Mouse (Mus musculus) stomach, embryonic 16.5 days (tissue): ENCODE results near the gene Zbtb42. TPM values are rescaled to one million over a fixed set of nuclear protein-coding genes. Genes with fewer than 3 reads are reported as not detected.
A peak's percentile ranks its signal among the peaks of the same experiment; 100 is the strongest.

Source experiments
- ATAC-seq: fragments of 200-750 bp; cut with Nextera tagmentation; 2 replicates; pipeline ENCODE4 v1.8.0; 2017; ENCODE audit warnings: moderate number of reproducible peaks, moderate TSS enrichment; ENCODE audit not compliant: insufficient read depth, low FRiP score
- H3K27ac ChIP-seq: fragments of 300-500 bp; sonication (generic); 2 replicates; pipeline ENCODE4 v1.5.1; 2014; ENCODE audit warnings: low read length
- H3K27me3 ChIP-seq: fragments of 300-500 bp; sonication (generic); 2 replicates; pipeline ENCODE4 v1.6.1; 2014; ENCODE audit warnings: low read length, control low read depth, mixed read lengths; ENCODE audit not compliant: control insufficient read depth, insufficient read depth
- H3K36me3 ChIP-seq: fragments of 300-500 bp; sonication (generic); 2 replicates; pipeline ENCODE4 v1.6.1; 2014; ENCODE audit warnings: low read length; ENCODE audit not compliant: control insufficient read depth, insufficient read depth
- H3K4me1 ChIP-seq: fragments of 300-500 bp; sonication (generic); 2 replicates; pipeline ENCODE4 v1.6.1; 2014; ENCODE audit warnings: low read length, control low read depth, mixed read lengths; ENCODE audit not compliant: control insufficient read depth, insufficient read depth
- H3K4me2 ChIP-seq: fragments of 300-500 bp; sonication (generic); 2 replicates; pipeline ENCODE4 v1.6.1; 2014; ENCODE audit warnings: low read depth, low read length, mixed read lengths
- H3K4me3 ChIP-seq: fragments of 300-500 bp; sonication (generic); replicated peaks from 2 replicates; pipeline ENCODE4 v1.5.1; 2014; ENCODE audit warnings: mild to moderate bottlenecking, low read length
- H3K9ac ChIP-seq: fragments of 300-500 bp; sonication (generic); 2 replicates; pipeline ENCODE4 v1.6.1; 2014; ENCODE audit warnings: low read length
- H3K9me3 ChIP-seq: fragments of 300-500 bp; sonication (generic); replicated peaks from 2 replicates; pipeline ENCODE4 v1.6.1; 2016; ENCODE audit warnings: low read length, control low read depth; ENCODE audit not compliant: control insufficient read depth
- WGBS: fragments of 180-500 bp; shearing (Covaris S2); extraction: QIAGEN DNeasy Blood & Tissue Kit; methylation state at CpG from one replicate; pipeline ENCODE4 v1.1.7; 2014; 5-methylcytosine and 5-hydroxymethylcytosine counted together
- polyA plus RNA-seq: library from polyadenylated mRNA; unstranded; fragments of >200 nt; fragmentation: Nextera tagmentation; extraction: Ambion mirVana; gene quantifications from 2 replicates; pipeline ENCODE4 v1.2.1, GENCODE M21; 2015

The Zbtb42 gene
- polyA plus RNA-seq, 1 experiment from 2014 or later: 9.7 TPM

DNA sequence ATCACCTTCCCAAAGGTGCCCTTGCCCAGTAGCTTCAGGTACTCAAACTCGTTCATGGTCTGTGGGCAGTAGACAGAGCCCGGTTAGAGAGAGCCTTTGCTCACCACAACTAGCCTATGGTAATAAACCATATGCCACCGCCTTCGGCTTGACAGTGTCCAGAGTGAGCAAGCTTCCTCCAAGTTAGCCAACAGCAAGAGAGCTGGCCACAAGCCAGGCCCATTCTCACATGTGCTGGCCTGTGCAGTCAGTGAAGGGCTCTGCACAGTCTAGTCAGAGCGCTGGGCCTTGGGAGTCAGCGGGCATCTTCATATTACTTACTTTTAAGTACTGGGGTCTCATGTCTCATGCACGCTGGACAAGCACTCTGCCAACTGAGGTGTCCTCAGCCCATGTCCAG is 20.0 kb upstream of the Zbtb42 start:
- no peak overlapping the region for H3K4me3 ChIP-seq
- peaks cover 46% of the 10 kb centered on the region for H3K4me1 ChIP-seq
- H3K9ac ChIP-seq: no peak overlapping the region
- H3K36me3 ChIP-seq: peaks cover 41% of the 10 kb centered on the region
- no peak overlapping the region for H3K27ac ChIP-seq
- no peak for ATAC-seq
- no peaks in the 10 kb centered on the region for H3K9me3 ChIP-seq
- 83% methylated on average over 7 of the region's 7 CpGs for WGBS
- no peak overlapping the region for H3K4me2 ChIP-seq
- H3K27me3 ChIP-seq: no peaks in the 10 kb centered on the region

DNA sequence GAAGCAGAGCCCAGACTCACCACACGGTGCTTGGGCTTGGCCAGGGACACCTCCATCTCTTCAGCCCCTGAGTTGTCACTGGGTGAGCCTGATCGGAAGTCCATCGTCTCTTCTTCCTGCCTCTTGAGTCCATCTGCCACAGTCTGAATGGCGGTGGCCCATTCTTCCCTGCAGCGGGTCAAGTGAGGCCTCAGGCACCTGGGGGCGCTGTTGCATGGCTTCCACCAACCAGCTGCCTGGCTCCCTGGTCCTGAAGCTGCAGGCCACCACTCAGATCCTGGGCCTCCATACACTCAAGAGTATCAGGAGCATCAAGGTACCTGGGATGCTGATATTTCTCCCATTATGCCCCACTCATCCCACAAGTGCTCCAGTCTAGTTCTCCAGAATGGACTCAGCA is 19.5 kb upstream of the Zbtb42 start:
- Histone ChIP-seq H3K27ac (no peak overlapping the region), H3K36me3 (peaks cover 41% of the 10 kb centered on the region), H3K27me3 (no peaks in the 10 kb centered on the region), H3K4me2 (no peak overlapping the region), H3K4me3 (no peak overlapping the region), H3K9ac (no peak overlapping the region), H3K9me3 (no peaks in the 10 kb centered on the region), H3K4me1 (peaks cover 46% of the 10 kb centered on the region)
- no peak for ATAC-seq
- WGBS: 87% methylated on average over 6 of the region's 6 CpGs

DNA sequence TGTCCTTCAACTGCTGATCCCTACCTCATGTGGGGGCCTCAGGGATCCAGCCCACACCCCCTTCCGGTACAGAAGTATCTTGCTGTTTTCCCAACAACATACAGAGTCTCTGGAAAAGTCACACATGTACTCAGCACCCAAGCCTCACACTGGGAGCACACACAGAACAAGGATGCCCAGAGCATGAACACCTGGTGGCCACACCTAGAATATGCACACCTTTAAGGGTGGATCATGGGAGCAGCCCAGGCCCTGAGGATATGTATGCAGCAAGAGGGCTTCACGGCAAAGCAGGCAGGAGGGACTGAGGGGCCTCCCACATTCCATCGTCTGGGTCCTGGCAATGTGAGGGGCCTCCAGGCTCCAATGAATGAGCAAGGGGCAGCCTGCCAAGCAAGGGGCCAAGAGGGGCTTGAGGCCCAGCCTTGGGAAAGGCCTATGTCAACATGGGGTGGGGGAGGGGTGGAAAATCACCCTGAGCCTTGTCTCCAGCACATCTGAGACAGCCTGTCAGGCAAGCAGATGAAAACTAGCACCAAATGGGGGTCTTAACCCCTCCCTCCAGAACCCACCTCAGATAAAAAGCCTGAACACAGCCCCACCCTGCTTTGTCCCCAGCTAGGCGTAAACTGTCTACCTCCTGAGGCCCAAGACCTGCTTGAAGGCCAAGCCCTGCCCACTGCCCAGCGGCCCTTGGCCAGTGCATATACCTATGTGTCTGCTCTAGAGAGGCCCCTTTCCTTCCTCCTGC is 17.9 kb upstream of the Zbtb42 start:
- Histone ChIP-seq H3K9ac (peak overlapping the region; percentile 62), H3K36me3 (peaks cover 30% of the 10 kb centered on the region), H3K4me1 (peaks cover 62% of the 10 kb centered on the region), H3K4me3 (0 out of 2 replicates have a peak overlapping the region, but pooled peaks have one; percentile 9), H3K9me3 (no peaks in the 10 kb centered on the region), H3K27ac (peak overlapping the region; percentile 93), H3K27me3 (no peaks in the 10 kb centered on the region), H3K4me2 (peak overlapping the region; percentile 46)
- WGBS: 19% methylated on average over 5 of the region's 5 CpGs
- ATAC-seq: peak; percentile 82

DNA sequence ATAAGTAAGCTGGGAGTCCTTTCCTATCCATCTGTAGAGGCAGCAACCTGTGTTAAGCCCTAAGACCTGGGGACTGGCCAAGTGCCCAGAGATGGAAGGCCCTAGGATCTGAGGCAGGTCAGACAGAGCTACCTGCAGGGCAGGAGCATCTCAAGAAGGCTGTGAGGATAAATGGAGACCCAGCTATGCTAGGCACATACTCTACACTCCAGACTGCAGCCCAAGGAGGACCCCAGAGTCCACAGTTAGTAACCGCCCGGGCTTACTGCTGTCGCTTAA is 17.4 kb upstream of the Zbtb42 start:
- Histone ChIP-seq H3K36me3 (peaks cover 26% of the 10 kb centered on the region), H3K4me1 (peaks cover 67% of the 10 kb centered on the region), H3K9me3 (no peaks in the 10 kb centered on the region), H3K4me2 (peak overlapping the region; percentile 46; the same call in 1 of the 2 replicates), H3K27me3 (no peaks in the 10 kb centered on the region), H3K4me3 (0 out of 2 replicates have a peak overlapping the region, but pooled peaks have one; percentile 9), H3K9ac (peak overlapping the region; percentile 62), H3K27ac (peak overlapping the region; percentile 93)
- ATAC-seq: 0 out of 2 replicates have a peak, but pooled peaks have one; percentile 1
- 82% methylated on average over 3 of the region's 3 CpGs for WGBS

DNA sequence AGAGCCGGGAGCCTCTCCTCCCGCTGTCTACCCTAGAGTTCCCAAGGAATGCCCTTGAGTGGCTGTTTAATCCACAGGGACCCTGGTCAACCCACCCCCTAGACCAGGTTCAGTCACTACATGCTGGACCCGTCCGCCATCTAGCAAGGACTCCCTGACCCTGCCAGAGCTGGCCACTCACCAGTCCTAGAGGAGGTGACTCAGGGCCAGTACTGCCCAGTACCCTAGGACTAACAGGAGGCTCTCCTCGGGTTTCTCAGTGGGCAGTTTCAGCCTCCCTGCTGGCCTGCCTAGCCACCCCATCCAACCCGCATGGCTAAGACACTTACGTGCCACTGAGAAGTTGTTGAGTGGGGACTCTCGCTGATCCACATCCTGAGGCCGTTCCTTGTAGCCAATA is 16.8 kb upstream of the Zbtb42 start:
- Histone ChIP-seq H3K27me3 (no peaks in the 10 kb centered on the region), H3K9me3 (no peaks in the 10 kb centered on the region), H3K4me1 (peaks cover 72% of the 10 kb centered on the region), H3K4me3 (no peak overlapping the region), H3K9ac (peak overlapping the region; percentile 62), H3K36me3 (peaks cover 22% of the 10 kb centered on the region), H3K4me2 (no peak overlapping the region), H3K27ac (peak overlapping the region; percentile 93)
- ATAC-seq: no peak
- 78% methylated on average over 9 of the region's 9 CpGs for WGBS

DNA sequence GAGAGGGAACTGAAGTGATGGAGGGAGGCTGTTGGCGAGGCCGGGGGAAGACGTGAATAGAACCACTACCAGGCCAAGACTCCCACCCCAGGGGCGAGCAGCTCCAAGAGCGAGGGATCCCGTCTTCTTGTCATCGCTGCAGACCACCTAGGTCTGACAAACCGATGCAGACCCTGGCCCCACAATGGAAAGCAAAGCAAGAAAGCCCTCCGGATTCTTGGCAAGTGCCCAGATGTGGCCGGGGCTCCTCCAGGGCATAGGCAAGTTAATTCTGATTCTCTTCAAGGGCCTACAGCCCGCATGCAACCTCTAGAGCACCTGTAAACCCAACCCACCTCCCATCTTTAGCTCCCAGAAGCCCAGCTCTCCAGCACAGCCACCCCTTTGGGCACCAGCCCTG is 15.3 kb upstream of the Zbtb42 start:
- ATAC-seq: no peak
- peaks cover 81% of the 10 kb centered on the region for H3K4me1 ChIP-seq
- H3K27me3 ChIP-seq: no peaks in the 10 kb centered on the region
- H3K4me2 ChIP-seq: no peak overlapping the region
- peak overlapping the region; percentile 29 for H3K27ac ChIP-seq
- 79% methylated on average over 11 of the region's 11 CpGs for WGBS
- no peaks in the 10 kb centered on the region for H3K9me3 ChIP-seq
- H3K9ac ChIP-seq: peak overlapping the region; percentile 32; the same call in 1 of the 2 replicates
- no peak overlapping the region for H3K4me3 ChIP-seq
- H3K36me3 ChIP-seq: peaks cover 16% of the 10 kb centered on the region

DNA sequence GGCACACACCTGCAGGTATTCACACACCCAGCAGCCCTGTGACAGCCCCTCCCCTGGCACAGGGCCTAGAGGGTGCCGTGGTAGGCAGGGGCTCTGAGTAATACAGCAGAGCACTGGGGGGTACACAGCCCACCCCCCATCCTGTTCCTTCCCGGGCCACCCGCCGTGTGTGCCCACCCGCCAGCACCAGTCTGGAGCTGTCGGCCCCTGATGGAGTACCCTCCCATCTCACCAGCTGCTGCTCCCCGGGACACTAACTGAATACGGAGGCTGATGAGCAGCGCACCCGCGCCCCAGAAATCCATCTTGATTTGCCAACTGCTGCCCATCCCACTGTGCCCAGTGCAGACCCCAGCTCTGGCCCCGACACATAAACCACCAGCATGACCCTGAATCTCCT is 14.9 kb upstream of the Zbtb42 start:
- H3K4me3 ChIP-seq: no peak overlapping the region
- H3K36me3 ChIP-seq: peaks cover 16% of the 10 kb centered on the region
- peaks cover 85% of the 10 kb centered on the region for H3K4me1 ChIP-seq
- 75% methylated on average over 12 of the region's 12 CpGs for WGBS
- H3K4me2 ChIP-seq: no peak overlapping the region
- H3K9ac ChIP-seq: peak overlapping the region; percentile 32
- no peaks in the 10 kb centered on the region for H3K27me3 ChIP-seq
- H3K9me3 ChIP-seq: no peaks in the 10 kb centered on the region
- no peak for ATAC-seq
- peak overlapping the region; percentile 43 for H3K27ac ChIP-seq

DNA sequence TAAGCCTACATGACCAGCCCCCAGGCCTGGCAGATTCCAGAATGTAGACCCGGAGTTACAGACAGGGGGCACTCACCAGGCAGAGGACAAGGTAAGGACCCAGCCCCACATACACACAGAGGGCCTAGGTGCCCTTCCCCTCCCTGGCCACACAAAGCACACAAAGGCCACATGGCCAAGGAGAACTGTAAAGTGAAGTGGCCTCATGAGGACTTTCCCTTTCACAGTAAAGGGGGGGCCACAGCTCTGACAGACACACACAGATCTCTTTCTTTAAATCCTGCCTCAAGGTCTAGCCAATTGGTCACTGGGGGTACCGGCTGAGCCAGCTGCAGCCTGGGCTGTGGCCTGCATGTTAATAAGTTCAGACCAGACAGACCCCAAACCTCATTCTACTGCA is 14.5 kb upstream of the Zbtb42 start:
- no peak for ATAC-seq
- peak overlapping the region; percentile 31; the same call in 1 of the 2 replicates for H3K9ac ChIP-seq
- H3K36me3 ChIP-seq: peaks cover 17% of the 10 kb centered on the region
- no peaks in the 10 kb centered on the region for H3K27me3 ChIP-seq
- no peak overlapping the region for H3K4me3 ChIP-seq
- H3K27ac ChIP-seq: peak overlapping the region; percentile 43; the same call in 1 of the 2 replicates
- no peak overlapping the region for H3K4me2 ChIP-seq
- no peaks in the 10 kb centered on the region for H3K9me3 ChIP-seq
- H3K4me1 ChIP-seq: peaks cover 90% of the 10 kb centered on the region
- WGBS: 53% methylated on average over 2 of the region's 2 CpGs

DNA sequence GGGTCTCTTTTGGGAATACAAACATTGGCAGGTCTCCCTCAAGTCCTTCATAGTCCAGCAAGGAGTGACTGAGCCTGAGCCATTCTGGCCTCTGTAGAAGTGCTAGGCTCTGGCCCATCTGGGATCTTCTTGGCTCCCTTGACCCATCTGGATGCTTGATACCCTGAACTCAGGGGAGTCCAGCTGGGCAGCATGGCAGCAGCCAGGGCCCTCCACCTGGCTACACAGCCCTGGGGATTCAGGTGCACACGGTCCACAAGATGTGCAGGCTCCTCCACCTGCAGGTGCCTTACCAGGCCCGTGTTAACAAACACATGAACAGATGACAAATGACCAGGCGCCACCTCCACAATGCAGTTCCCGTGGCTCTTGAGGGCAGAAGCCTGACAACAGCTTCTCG is 14.0 kb upstream of the Zbtb42 start:
- H3K27ac ChIP-seq: peak overlapping the region; percentile 76
- no peaks in the 10 kb centered on the region for H3K9me3 ChIP-seq
- peaks cover 90% of the 10 kb centered on the region for H3K4me1 ChIP-seq
- peaks cover 17% of the 10 kb centered on the region for H3K36me3 ChIP-seq
- no peak for ATAC-seq
- H3K4me3 ChIP-seq: no peak overlapping the region
- WGBS: 28% methylated on average over 5 of the region's 5 CpGs
- H3K4me2 ChIP-seq: no peak overlapping the region
- H3K9ac ChIP-seq: peak overlapping the region; percentile 58; the same call in 1 of the 2 replicates
- H3K27me3 ChIP-seq: no peaks in the 10 kb centered on the region
